Mouse (Mus musculus): ENCODE measurements around the gene Mrpl27. TPM values are rescaled to one million over a fixed set of nuclear protein-coding genes. Genes with fewer than 3 reads are reported as not detected.
"Not testable (repeated sequence)": the region's sequence is repeated elsewhere in the genome, so short reads cannot be mapped to it uniquely, and the experiment has no call there.

Gene Mrpl27
- 10 to 100 TPM; 72.9 to 80.1 TPM for total RNA-seq (2021)

DNA sequence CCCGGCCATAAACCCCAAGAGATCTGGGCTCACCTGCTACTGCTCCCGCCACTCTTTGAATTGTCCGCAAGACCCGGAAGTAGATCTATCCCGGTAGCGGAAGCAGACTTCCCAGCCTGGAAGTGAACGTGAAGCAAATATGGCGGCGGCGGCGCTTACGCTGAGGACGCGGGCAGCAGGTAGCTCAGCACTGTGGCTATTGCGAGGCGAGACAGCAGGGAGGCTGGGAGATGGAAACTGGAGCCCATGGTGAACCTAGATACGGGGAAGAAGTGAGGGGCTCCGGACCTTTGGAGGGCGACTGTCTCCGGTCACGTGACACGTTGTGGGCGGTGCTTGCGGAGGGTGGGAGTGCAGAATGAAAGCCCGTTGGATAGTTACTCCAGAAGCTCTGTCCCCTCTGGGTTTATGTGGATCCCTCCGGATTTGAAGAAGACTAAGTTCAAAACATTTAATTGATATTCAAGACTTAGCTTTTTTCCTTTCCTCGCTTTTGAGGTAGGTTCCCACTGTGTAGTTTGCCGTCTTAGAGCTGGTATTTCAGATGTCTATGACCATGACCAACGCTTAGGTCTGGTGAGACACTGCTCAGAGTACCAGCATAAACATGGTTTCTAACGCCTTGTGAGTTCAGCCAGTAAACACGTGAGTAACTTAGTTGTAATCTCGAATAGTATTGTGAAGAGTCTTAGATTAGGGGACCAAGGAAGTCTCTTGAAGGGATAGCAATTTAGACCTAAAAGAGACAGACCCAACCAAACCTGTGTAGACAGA is at the start of gene Mrpl27, which contains the start of gene Eme1:
Gene Mrpl27, plus strand, starts transcription at position 105 of the 774 bp plus-strand sequence.
Gene Eme1, minus strand, starts transcription at position 302 of the 774 bp plus-strand sequence.
- peak; percentile 76 to 81 for DNase-seq (ENCODE audit: extremely low spot score in 1 of 2, low spot score in 1 of 2)

DNA sequence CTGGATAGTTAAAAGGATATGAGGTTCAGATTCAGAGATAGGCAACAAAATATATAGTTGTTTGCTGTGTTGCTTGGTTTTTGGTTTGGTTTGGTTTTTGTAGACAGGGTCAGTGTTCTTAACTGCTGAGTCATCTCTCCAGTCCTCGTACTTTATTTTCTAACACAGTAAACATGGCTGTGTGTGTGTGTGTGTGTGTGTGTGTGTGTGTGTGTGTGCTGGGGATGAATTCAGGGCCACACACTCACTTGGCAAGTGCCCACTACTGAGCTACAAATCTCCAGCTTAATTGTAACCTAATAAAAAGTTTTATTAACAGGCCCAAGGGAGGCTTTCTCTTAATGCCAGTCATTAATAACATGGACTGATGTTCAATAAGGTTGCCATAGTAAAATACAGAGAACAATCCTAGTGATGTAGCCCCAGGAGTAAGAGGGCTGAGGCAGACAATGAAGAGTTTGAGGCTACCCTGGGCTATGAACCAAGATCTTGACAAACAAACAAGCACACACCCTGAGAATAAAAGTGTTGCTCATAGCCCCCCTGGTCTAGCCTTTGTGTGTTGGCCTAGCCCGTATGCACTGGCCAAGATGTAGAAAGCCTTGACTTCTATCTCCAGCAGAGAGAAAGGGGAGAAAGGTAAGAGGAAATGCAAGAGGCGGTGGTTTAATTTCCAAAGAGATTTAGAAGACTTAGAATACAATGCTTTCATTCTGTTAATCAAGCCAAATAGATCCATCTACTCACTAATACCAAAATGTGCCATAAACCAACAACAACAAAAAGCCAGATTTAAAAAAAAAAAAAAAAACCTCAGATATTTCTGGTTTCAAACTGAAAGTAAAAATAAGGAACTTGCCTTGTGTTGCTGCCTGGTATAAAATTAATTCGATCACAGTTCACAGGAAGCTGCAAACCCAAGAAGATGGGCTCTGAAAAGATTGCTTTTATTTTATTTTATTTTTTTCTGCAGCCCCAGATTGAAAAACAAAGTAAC is 42.5 kb upstream of the Mrpl27 start:
- DNase-seq (ENCODE audit: extremely low spot score in 1 of 2, low spot score in 1 of 2): no peak

DNA sequence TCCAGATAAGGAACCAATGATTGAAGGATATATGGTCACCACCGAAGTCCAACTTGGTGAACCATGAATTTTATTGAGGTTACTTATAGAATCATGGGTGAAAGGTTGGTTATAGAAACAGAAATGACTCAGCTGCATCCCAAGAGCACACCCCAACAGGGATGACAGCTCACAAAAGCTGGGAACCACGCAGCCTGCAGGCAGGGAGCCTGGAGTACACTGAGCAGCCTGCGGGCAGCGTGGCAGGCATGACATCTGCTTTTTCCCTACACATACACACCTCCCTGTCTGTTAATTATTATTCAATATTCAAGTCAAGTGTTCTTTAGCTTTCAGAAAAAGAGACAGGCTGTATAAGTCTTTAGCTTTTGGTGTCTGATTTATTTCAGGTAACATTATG is 39.0 kb upstream of the Mrpl27 start:
- DNase-seq (ENCODE audit: extremely low spot score in 1 of 2, low spot score in 1 of 2): no peak

DNA sequence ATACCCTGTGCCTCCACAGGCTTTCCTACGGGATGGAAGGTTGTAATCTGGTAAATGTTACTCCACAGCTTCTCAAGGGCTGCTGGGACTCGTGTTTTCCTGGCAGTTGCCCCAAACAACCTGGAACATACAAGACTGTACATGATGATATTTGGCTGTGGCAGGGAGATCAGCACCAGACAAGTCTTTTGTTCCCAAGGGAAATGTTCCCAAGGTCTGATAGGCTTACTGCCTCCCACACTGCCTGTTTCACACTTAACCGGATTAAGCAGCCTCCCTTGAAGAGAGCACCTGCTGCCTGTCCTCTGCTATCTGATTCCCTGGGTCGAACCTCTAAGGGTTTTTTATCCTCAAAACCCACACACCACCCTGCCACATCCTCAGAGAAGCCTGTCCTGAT is 38.1 kb upstream of the Mrpl27 start:
- no peak for DNase-seq (ENCODE audit: extremely low spot score in 1 of 2, low spot score in 1 of 2)

DNA sequence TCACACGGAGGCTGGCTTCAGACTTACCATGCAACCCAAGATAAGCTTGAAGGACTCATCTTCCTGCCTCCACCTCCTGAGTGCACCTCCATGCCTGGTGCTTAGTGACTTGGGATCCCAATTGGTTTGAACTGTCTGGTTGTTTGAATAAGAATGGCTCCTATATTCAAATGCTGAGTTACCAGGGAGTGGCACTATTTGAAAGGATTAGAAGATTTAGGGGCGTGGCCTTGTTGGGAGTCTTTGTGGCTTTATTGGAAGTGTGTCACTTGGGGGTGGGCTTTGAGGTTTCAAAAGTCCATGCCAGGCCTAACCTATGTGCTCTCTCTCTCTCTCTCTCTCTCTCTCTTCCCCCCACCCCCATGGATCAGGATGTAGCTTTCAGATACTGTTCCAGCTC is 35.9 kb upstream of the Mrpl27 start:
- DNase-seq (ENCODE audit: extremely low spot score in 1 of 2, low spot score in 1 of 2): no peak

DNA sequence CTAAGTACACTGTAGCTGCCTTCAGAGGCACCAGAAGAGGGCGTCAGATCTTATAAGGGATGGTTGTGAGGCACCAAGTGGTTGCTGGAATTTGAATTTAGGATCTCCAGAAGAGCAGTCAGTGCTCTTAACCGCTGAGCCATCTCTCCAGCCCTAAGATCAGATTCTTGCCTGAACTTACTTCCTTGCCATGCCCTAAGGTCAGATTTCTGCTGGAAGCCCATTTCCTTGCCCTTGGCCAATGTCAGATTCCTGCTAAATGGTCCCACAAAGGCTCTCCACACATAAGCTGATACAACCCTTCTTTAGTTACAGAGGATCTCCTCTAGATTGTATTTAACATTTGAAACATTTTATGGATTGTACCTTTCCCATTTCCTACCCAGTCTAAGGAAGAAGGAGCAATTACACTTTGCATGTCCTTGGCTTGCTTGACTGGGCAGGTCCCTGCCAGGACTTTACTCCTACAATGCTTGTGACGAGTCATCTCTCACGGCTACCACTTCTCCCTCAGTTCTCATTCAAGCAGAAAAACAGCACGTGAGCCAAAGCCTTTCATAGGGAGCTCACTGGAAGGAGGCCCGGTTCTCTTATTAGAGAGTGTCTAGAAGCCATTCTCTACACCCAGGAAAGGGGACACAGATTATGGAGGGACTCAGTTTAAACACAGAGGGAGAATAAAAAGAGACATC is 32.7 kb upstream of the Mrpl27 start:
- no peak for DNase-seq (ENCODE audit: extremely low spot score in 1 of 2, low spot score in 1 of 2)

DNA sequence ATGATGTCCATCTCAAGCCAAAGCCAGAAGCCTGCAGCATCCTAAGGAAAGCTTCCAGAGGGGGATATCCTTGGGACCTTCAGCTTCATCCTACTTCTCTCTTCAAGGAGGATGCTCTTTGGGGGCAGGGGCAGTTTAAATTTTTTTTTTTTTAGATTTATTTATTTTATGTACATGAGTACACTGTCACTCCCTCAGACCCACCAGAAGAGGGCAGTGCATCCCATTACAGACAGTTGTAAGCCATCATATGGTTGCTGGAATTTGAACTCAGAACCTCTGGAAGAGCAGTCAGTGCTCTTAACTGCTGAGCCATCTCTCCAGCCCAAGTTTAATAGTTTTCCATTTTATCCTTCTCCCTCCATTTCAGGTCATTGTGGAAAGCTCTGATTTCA is 32.1 kb upstream of the Mrpl27 start:
- no peak for DNase-seq (ENCODE audit: extremely low spot score in 1 of 2, low spot score in 1 of 2)

DNA sequence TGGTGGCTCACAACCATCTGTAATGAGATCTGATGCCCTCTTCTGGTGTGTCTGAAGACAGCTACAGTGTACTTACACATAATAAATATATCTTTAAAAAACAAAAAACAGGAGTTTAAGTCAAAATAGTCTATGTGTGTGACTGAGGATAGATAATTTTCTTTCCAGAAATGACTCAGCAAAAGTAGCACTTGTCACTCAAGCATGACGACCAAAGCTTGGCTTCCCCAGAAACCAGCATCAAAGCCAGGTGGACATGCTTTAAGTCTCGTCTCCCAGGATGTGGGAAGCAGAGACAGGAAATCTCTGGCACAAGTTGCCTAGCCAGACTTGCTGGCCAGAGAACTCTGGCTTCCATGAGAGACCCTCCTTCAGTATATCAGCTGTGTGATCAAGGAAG is 31.4 kb upstream of the Mrpl27 start:
- no peak for DNase-seq (ENCODE audit: extremely low spot score in 1 of 2, low spot score in 1 of 2)

DNA sequence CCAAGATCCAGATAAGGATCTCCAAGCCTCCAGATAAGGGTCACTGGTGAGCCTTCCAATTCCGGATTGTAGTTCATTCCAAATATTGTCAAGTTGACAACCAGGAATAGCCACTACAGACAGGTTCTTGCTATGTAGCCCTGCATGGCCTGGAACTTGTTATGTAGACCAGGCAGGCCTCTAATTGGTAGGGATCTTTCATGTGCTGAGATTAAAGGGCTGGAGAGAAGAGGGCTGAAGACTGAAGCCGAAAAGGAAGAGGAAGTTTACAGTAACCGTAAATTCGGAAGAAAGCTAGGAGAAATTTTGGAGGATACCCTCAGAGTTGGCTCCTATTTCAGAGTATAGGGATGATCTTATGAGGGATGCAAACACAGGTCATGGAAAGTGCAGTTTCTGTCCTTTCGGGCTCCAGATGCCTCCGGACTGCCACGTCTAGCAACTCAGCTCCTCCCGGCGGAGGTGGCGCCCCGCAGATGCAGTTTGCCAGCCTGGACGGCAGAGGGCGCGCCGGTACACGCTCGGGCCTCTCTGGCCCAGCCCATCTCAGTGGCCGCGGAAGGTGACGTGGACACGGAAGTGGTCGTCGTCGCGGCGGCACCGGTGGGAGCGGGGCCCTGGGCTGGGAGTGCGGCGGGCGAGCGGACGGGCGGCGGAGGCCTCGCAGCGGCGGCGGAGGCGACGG is 24.2 kb upstream of the Mrpl27 start, which contains the start of gene Lrrc59:
Gene Lrrc59, plus strand, starts transcription at position 569 of the 685 bp plus-strand sequence.
- DNase-seq (ENCODE audit: extremely low spot score in 1 of 2, low spot score in 1 of 2): peak; percentile 94 to 96

DNA sequence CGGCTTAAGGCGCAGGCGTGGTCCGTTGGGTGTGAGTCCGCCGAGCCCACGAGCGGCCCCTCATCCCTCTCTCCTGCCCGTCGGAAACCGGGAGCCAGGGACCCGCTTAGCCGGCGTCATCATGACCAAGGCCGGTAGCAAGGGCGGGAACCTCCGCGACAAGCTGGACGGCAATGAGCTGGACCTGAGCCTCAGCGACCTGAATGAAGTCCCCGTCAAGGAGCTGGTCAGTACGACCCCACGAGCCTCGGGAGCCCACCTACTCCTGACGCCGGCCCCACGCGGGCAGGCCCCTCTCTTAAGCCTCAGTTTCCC is 23.7 kb upstream of the Mrpl27 start:
- DNase-seq (ENCODE audit: extremely low spot score in 1 of 2, low spot score in 1 of 2): no peak

DNA sequence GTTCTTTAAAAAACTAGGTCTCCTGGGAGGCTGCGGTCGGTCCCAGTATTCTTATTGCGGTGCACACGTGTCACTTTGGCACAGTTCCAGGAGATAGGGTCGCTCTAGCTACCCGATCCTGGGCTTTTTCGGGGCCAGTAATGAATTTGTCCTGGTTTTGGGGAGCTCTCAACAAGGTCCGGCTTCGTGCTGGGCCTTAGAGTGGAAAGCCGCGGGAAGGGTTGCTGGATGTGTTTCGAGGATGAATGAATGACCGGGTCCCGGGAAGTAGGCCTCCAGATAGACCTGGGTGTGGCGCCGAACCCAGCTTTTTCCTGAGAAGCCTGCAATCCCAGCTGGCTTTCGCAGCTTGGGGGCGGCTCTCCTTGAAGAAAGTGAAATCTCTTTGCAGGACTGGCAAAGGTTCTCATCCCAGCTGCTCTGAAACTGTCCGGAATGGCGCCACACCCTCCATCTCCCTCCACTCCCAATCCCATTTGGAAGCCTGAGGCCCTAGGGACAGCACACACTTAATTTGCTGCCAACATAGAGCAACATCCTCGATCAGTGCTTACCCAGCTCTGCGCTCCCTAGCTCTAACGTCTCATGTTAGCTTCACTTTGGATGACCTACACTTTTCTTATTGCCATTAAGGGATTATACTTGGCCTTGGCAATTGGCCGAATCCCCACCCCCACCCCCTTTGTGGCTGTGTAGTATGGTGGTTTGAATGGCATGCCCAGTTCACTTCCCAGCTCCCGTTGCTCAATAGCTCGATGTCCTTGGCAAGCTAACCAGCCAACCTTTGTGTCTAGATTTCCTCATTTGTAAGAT is 23.2 kb upstream of the Mrpl27 start:
- peak; percentile 7 to 17 for DNase-seq (ENCODE audit: extremely low spot score in 1 of 2, low spot score in 1 of 2)

DNA sequence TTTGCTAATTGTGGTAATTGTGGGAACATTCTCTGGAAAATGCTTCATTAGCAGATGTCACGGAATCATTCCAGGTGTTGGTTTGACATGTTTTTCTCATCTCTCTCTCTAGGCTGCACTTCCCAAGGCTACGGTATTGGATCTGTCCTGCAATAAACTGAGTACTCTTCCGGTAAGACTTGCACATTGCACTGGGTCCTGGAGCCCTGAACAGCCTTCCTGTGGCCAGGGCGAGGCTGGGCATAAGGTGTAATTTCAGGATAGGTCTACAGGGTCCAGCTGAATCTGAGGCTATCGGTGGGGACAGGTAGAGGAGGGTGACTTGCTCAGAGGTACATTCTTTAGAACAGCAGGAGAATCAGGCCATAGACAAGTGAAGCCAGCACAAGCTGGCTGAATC is 21.6 kb upstream of the Mrpl27 start:
- DNase-seq (ENCODE audit: extremely low spot score in 1 of 2, low spot score in 1 of 2): no peak

DNA sequence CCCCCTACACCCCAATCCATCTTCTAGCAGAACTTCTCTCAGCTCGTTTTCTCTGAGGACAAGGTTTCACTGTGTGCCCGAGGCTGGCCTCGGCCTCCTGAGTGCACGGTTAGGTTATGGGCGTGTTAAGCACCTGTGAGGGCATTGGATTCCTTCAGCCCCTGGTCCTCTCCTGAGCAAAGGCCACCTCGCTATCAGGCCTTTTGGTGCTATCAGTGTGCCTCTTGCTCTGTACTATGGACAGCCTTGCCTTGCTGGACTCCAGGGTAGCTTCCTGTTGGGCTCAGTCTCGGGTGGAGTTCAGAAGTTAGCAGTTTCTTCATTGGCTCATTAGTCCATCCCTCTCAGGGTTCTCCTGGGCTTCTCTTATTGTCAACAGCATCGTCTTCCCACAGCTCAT is 20.6 kb upstream of the Mrpl27 start:
- DNase-seq (ENCODE audit: extremely low spot score in 1 of 2, low spot score in 1 of 2): no peak

DNA sequence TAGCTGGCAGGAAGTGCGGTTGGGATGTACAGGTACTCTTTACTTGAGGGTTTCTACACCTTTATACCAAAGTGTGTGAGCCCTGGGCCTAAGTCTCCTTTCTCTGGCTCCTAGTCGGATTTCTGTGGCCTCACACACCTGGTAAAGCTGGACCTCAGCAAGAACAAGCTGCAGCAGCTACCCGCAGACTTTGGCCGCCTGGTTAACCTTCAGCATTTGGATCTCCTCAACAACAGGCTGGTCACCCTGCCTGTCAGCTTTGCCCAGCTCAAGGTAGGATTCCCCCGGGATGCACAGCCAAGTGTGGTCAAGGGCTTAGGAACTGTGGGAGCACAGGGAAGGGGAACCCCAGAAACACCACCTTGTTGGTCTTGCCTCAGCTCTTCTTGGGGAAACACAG is 19.1 kb upstream of the Mrpl27 start:
- DNase-seq (ENCODE audit: extremely low spot score in 1 of 2, low spot score in 1 of 2): no peak

DNA sequence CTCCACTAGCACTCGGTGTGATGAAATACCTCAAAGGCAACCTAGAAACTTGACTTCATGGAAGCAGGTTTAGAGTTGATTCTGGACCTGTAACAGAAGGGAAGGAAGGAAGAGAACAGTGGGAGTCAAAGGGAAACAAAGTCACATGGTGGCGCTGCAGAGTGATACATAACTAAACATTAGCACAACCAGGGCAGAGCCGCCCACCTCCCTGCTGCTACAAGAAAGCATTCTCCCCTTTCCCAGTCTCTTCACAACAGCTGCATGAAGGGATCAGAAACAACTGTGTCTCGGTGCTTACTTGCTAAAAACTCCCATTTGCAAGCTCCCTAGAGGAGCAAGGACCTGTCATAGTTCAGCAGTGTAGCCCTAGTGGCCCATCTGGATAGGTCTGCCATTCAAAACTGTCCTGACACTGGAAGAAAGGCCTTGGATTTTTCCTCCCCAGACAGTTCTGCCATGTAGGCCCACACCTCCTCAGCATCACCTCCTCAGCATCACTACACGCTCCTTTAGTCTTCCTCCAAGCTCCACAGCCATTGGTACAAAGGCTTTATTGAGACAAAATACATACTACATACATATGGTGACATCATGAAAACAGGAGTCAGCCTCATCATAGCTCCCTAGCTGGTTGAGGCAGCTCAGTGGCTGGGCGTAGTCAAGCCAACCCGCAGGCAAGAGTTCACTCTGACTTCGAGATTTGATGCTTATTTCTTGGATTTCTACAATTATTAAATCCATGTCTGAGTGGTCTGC is 8.9 kb upstream of the Mrpl27 start:
- DNase-seq (ENCODE audit: extremely low spot score in 1 of 2, low spot score in 1 of 2): no peak

DNA sequence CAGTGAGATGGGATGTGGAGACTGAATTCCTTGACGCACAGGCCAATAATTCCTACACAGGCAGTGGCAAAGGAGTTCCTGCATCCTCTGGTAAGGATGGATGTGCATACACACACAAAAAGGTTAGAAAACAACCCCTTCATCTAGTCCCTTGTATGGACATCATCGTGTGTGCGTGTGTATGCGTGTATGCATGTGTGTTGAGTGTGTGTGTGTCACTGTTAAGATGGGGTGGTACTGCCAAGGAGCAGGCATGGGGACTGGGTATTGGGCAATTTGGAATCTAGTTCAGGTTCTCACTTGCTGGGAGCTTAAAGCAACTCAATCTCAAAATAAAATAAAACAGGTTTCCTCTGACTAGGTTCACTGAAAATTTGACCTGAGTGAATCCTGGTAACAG is 7.1 kb upstream of the Mrpl27 start:
- DNase-seq (ENCODE audit: extremely low spot score in 1 of 2, low spot score in 1 of 2): no peak

DNA sequence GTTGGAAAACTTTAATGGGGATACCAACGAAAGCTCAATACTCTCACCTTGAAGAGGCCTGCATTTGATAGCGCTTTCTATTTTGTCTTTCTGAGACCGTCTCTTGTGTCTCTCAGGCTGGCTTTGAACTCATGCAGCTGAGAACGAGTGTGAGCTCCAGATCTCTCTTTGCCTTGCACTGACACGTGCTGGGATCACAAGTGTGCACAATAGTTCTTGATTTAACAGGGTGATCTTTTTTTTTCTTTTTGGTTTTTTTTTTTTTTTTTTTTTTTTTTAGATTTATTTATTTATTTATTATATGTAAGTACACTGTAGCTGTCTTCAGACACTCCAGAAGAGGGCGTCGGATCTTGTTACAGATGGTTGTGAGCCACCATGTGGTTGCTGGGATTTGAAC is 2.3 kb upstream of the Mrpl27 start:
- not testable (repeated sequence) for DNase-seq (ENCODE audit: extremely low spot score in 1 of 2, low spot score in 1 of 2)

DNA sequence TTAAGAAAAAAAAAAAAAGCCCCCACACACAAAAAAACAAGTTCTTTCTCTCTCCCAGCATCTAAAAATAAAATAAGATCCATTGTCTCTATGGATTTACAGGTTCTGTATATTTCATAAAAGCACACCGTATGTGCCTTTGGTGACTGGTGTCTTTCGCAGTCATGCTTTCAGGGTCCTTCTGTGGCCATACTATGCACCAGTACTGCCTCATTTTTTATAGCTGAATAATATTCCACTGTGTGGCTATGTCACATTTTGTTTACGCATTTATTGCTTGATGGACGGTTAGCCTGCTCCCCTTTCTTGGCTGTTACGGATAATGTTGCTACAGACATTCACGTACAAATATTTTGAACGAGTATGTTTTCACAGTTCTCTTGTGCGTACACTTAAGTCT is 594 bp upstream of the Mrpl27 start:
- no peak for DNase-seq (ENCODE audit: extremely low spot score in 1 of 2, low spot score in 1 of 2)

DNA sequence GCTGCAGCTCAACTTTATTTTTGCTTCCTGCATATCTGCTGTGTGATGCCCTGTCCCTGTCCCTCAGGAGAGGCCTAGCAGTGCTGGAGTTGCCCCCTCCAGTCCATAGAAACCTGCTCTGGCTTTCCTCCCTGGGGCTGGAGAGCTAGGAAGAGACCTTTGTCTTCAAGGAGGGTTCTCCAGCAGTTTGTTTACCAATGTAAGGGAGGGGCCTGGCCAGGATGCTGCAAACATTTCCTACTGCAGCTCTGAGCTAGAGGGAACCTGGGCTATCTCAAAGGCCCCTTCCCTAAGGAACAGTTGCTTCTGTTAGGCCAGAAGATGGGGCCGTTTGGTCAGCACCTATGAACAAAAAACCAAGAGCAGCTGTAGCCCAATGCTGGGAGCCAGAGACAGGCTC is 7.8 kb downstream of the Mrpl27 start:
- DNase-seq (ENCODE audit: extremely low spot score in 1 of 2, low spot score in 1 of 2): no peak
